Mouse (Mus musculus) lung, embryonic 15.5 days (tissue): Measurements from ENCODE around the gene Adra1d. TPM values are rescaled to one million over a fixed set of nuclear protein-coding genes. Genes with fewer than 3 reads are reported as not detected.

Source experiments
- ATAC-seq: fragments of 200-750 bp; cut with Nextera tagmentation; 2 replicates; pipeline ENCODE4 v1.8.0; 2017; ENCODE audit warnings: moderate number of reproducible peaks, borderline replicate concordance; ENCODE audit not compliant: low FRiP score, low TSS enrichment; ENCODE audit errors: extremely low read depth
- H3K27ac ChIP-seq: fragments of 300-500 bp; sonication (generic); 2 replicates; pipeline ENCODE4 v1.5.1; 2015; ENCODE audit warnings: moderate library complexity, mild to moderate bottlenecking, inconsistent platforms
- H3K27me3 ChIP-seq: fragments of 300-500 bp; sonication (generic); 2 replicates; pipeline ENCODE4 v1.6.1; 2015; ENCODE audit warnings: inconsistent platforms
- H3K36me3 ChIP-seq: fragments of 300-500 bp; sonication (generic); 2 replicates; pipeline ENCODE4 v1.6.1; 2015; ENCODE audit warnings: inconsistent platforms
- H3K4me1 ChIP-seq: fragments of 300-500 bp; sonication (generic); 2 replicates; pipeline ENCODE4 v1.6.1; 2015; ENCODE audit warnings: inconsistent platforms
- H3K4me2 ChIP-seq: fragments of 300-500 bp; sonication (generic); 2 replicates; pipeline ENCODE4 v1.6.1; 2015; ENCODE audit warnings: inconsistent platforms, mild to moderate bottlenecking, moderate library complexity
- H3K4me3 ChIP-seq: fragments of 300-500 bp; sonication (generic); 2 replicates; pipeline ENCODE4 v1.5.1; 2015; ENCODE audit warnings: mild to moderate bottlenecking, inconsistent platforms
- H3K9ac ChIP-seq: fragments of 300-500 bp; sonication (generic); 2 replicates; pipeline ENCODE4 v1.6.1; 2015; ENCODE audit warnings: inconsistent platforms
- H3K9me3 ChIP-seq: fragments of 300-500 bp; sonication (generic); 2 replicates; pipeline ENCODE4 v1.6.1; 2016; ENCODE audit warnings: inconsistent platforms
- WGBS: fragments of 180-500 bp; shearing (Covaris S2); methylation state at CpG from one replicate; pipeline ENCODE4 v1.1.7; 2015; 5-methylcytosine and 5-hydroxymethylcytosine counted together
- polyA plus RNA-seq: library from polyadenylated mRNA; unstranded; fragments of >200 nt; fragmentation: Nextera tagmentation; extraction: Ambion mirVana; gene quantifications from 2 replicates; pipeline ENCODE4 v1.2.1, GENCODE M21; 2015

The Adra1d gene
- polyA plus RNA-seq, 1 experiment from 2014 or later = 3.4 TPM

DNA sequence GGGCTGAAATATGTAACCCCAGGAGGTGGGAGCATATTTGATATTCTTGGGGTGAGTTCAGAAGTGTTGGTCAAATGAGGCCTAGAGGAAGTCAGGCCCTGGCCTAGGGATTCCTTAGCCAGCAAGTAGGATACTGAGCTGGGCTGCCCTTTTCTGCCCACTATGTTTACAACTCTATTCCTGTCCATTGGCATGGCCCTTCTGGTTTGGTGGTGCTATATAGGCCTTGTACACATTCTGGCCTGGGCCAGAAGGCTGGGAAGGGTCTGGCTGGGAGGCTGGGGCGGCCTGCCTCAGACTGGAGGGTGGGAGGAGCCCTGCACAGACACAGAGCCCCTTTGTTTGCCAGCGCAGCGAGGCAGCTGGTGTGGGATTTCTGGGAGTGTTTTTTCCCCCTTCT, 55.7 kb downstream of the Adra1d start:
- H3K36me3 ChIP-seq = no peaks in the 10 kb centered on the region
- H3K9ac ChIP-seq = no peak overlapping the region
- H3K27me3 ChIP-seq = no peaks in the 10 kb centered on the region
- no peak overlapping the region for H3K4me3 ChIP-seq
- H3K9me3 ChIP-seq = no peaks in the 10 kb centered on the region
- 0 out of 2 replicates have a peak, but pooled peaks have one; percentile 19 for ATAC-seq
- peaks cover 56% of the 10 kb centered on the region for H3K4me1 ChIP-seq
- whole genome bisulfite sequencing = 33% methylated on average over 3 of the region's 3 CpGs
- H3K4me2 ChIP-seq = no peak overlapping the region
- peak overlapping the region; percentile 67 for H3K27ac ChIP-seq

DNA sequence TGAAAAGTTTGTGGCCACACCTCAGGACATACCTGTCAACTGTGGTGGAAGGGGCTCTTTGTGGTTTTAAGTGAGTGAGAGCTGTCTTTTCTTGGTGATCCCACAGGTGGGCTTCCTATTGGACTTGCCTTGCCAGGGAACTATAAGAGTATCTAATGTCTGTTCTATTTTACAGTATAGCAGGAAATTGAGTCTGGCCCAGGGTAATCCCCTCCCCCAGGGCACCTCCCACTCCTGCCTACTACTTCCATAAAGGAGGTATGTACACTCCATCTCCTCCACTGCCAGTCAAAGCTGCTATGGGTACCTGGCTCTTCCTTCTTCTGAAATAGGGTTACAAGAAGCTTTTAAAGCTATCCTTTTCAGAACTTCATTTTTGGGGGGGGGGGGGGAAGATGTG, 56.7 kb downstream of the Adra1d start:
- no peak for ATAC-seq
- Histone ChIP-seq H3K4me1 (peaks cover 59% of the 10 kb centered on the region), H3K36me3 (no peaks in the 10 kb centered on the region), H3K9me3 (no peaks in the 10 kb centered on the region), H3K27me3 (no peaks in the 10 kb centered on the region), H3K4me3 (no peak overlapping the region), H3K9ac (no peak overlapping the region), H3K27ac (no peak overlapping the region), H3K4me2 (no peak overlapping the region)

DNA sequence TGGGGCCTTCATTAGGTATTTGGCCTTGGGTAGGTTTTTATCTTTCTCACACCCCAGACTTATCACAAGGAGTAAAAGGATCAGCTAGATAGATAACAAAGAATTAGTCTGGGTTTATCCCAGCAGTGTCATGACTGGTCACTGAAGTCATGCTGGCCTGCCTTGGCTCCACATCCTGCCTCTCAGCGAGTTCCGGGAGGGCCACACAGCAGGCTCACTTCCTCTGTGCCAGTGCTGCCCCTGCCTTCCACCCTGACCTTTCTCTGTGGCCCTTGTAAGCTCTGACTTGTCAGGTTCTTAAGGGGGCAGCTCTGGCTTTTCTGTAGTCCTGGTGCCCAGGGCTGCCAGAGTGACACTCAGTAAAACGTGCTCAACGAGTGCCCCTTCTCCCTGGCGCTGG, 59.5 kb downstream of the Adra1d start:
- no peak overlapping the region for H3K4me2 ChIP-seq
- no peaks in the 10 kb centered on the region for H3K36me3 ChIP-seq
- H3K27ac ChIP-seq = 0 out of 2 replicates have a peak overlapping the region, but pooled peaks have one; percentile 12
- WGBS = 60% methylated on average over 5 of the region's 5 CpGs
- peaks cover 37% of the 10 kb centered on the region; the same call in 1 of the 2 replicates for H3K4me1 ChIP-seq
- no peak for ATAC-seq
- no peaks in the 10 kb centered on the region for H3K27me3 ChIP-seq
- no peaks in the 10 kb centered on the region for H3K9me3 ChIP-seq
- no peak overlapping the region for H3K9ac ChIP-seq
- H3K4me3 ChIP-seq = no peak overlapping the region

GRCm38 (mm10) chr2:131501886-131502285, 60.2 kb downstream of the Adra1d start:
- H3K4me2 ChIP-seq = no peak overlapping the region
- H3K4me1 ChIP-seq = peaks cover 34% of the 10 kb centered on the region; the same call in 1 of the 2 replicates
- no peak for ATAC-seq
- no peak overlapping the region for H3K4me3 ChIP-seq
- 44% methylated on average over 5 of the region's 5 CpGs for WGBS
- no peaks in the 10 kb centered on the region for H3K36me3 ChIP-seq
- H3K27ac ChIP-seq = peak overlapping the region; percentile 12; the same call in 1 of the 2 replicates
- no peaks in the 10 kb centered on the region for H3K27me3 ChIP-seq
- no peak overlapping the region for H3K9ac ChIP-seq
- no peaks in the 10 kb centered on the region for H3K9me3 ChIP-seq

DNA sequence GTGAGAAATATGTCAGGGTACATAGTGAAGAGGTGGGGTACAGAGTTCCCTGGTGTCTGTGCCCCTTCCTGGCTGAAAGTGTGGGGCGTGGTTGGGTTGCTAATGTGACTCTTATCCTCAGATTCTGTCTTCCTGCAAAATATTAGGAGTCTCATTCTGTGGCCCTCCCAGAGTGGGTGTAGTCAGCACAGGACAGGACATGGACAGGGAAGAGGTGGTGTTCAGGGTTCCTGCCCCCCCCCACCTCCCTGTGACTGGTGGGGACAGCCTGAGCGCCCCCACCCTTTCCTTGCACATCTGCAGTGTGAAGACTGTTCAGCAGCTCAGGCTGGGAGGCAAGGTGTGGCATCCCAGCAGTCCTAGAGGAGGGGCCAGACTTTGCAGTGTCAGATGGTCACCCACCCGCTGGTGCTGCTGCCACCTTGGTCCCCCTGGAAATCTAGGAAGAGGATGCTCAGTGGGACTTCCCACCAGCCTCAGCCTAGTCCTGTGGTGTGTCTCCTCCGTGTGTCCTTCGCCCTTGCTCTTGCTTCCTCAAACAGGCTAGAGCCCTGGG, 62.7 kb downstream of the Adra1d start:
- peaks cover 28% of the 10 kb centered on the region; the same call in 1 of the 2 replicates for H3K4me1 ChIP-seq
- no peak overlapping the region for H3K4me2 ChIP-seq
- no peaks in the 10 kb centered on the region for H3K36me3 ChIP-seq
- H3K9ac ChIP-seq = no peak overlapping the region
- H3K4me3 ChIP-seq = no peak overlapping the region
- no peaks in the 10 kb centered on the region for H3K27me3 ChIP-seq
- WGBS = 61% methylated on average over 5 of the region's 5 CpGs
- H3K27ac ChIP-seq = no peak overlapping the region
- no peaks in the 10 kb centered on the region for H3K9me3 ChIP-seq
- ATAC-seq = no peak

- Histone ChIP-seq H3K9me3 (no peaks in the 10 kb centered on the region), H3K4me2 (no peak overlapping the region), H3K4me3 (no peak overlapping the region), H3K4me1 (peaks cover 32% of the 10 kb centered on the region), H3K36me3 (no peaks in the 10 kb centered on the region), H3K27ac (no peak overlapping the region), H3K27me3 (no peaks in the 10 kb centered on the region), H3K9ac (no peak overlapping the region)
- 68% methylated on average over 7 of the region's 7 CpGs for WGBS
- no peak for ATAC-seq
Observed at GRCm38 (mm10) chr2:131498219-131498618, 63.9 kb downstream of the Adra1d start.

GRCm38 (mm10) chr2:131497224-131497856, 64.7 kb downstream of the Adra1d start:
- H3K4me1 ChIP-seq = peaks cover 37% of the 10 kb centered on the region

GRCm38 (mm10) chr2:131496125-131496820, 65.8 kb downstream of the Adra1d start:
- ATAC-seq = no peak
- 79% methylated on average over 5 of the region's 5 CpGs for WGBS
- no peak overlapping the region for H3K9ac ChIP-seq
- no peaks in the 10 kb centered on the region for H3K9me3 ChIP-seq
- H3K27ac ChIP-seq = no peak overlapping the region
- no peaks in the 10 kb centered on the region for H3K36me3 ChIP-seq
- H3K27me3 ChIP-seq = no peaks in the 10 kb centered on the region
- H3K4me2 ChIP-seq = no peak overlapping the region
- no peak overlapping the region for H3K4me3 ChIP-seq
- peaks cover 29% of the 10 kb centered on the region for H3K4me1 ChIP-seq

More at GRCm38 (mm10) chr2:131497224-131497856, 64.7 kb downstream of the Adra1d start:
- Histone ChIP-seq H3K9ac (no peak overlapping the region), H3K9me3 (no peaks in the 10 kb centered on the region), H3K27ac (no peak overlapping the region), H3K36me3 (no peaks in the 10 kb centered on the region), H3K4me2 (no peak overlapping the region), H3K27me3 (no peaks in the 10 kb centered on the region), H3K4me3 (no peak overlapping the region)
- no peak for ATAC-seq
- WGBS = 87% methylated on average over 4 of the region's 4 CpGs

Other genes with a start within 250 kb of the Adra1d start
- gene Rnf24, start 209.4 kb downstream of the Adra1d start, polyA plus RNA-seq = 4.4 and 5.2 TPM in 2 replicates
- gene Smox, start 70.8 kb downstream of the Adra1d start, polyA plus RNA-seq = 33.7 and 37.1 TPM in 2 replicates